Mouse (Mus musculus) bone marrow macrophage, adult 2 months (primary cell): ENCODE data around the gene Tmem259. TPM values are rescaled to one million over a fixed set of nuclear protein-coding genes. Genes with fewer than 3 reads are reported as not detected.

Source experiments
- H3K27ac ChIP-seq: 2 replicates; pipeline ENCODE4 v1.5.1; 2012; ENCODE audit warnings: low read depth, low read length; ENCODE audit not compliant: insufficient read depth
- H3K4me1 ChIP-seq: 2 replicates; pipeline ENCODE4 v1.6.1; 2012; ENCODE audit warnings: low read length; ENCODE audit not compliant: control insufficient read depth, insufficient read depth
- H3K4me3 ChIP-seq: 2 replicates; pipeline ENCODE4 v1.5.1; 2012; ENCODE audit warnings: mild to moderate bottlenecking, low read length, moderate library complexity; ENCODE audit not compliant: insufficient read depth
- CTCF ChIP-seq: IDR thresholded peaks from 2 replicates; pipeline ENCODE4 v1.5.1; 2012; ENCODE audit warnings: low read depth, mild to moderate bottlenecking, low read length, moderate library complexity
- POLR2A ChIP-seq: IDR thresholded peaks from 2 replicates; pipeline ENCODE4 v1.6.1; 2012; ENCODE audit warnings: mild to moderate bottlenecking, low read depth, low read length, borderline replicate concordance
- polyA plus RNA-seq: library from polyadenylated mRNA; stranded (reverse); fragments of >200 nt; gene quantifications from 2 replicates; pipeline ENCODE4 v1.2.4, GENCODE M21; 2012; ENCODE audit not compliant: missing spikeins, insufficient read depth, insufficient read length

Tmem259 gene
- polyA plus RNA-seq, 1 experiment: 101 TPM

- H3K4me1 ChIP-seq: peaks cover 17% of the 10 kb centered on the region
These were observed 460 bp downstream of the Tmem259 start for GRCm38 (mm10) chr10:79983670-79984069.

GRCm38 (mm10) chr10:79983205-79983604 is 925 bp downstream of the Tmem259 start:
- Histone ChIP-seq H3K4me3 (peak overlapping the region; percentile 90), H3K27ac (peak overlapping the region; percentile 5; the same call in 1 of the 2 replicates), H3K4me1 (peaks cover 17% of the 10 kb centered on the region)
- TF ChIP-seq POLR2A: no peak
- TF ChIP-seq CTCF: no peak

More at GRCm38 (mm10) chr10:79983670-79984069, 460 bp downstream of the Tmem259 start:
- no peak for TF ChIP-seq POLR2A
- TF ChIP-seq CTCF: no peak
- Histone ChIP-seq H3K4me3 (peak overlapping the region; percentile 90), H3K27ac (peak overlapping the region; percentile 60)

- TF ChIP-seq POLR2A: no peak
- no peak for TF ChIP-seq CTCF
- Histone ChIP-seq H3K4me1 (peaks cover 19% of the 10 kb centered on the region), H3K27ac (no peak overlapping the region), H3K4me3 (no peak overlapping the region)
These were observed 4.6 kb downstream of the Tmem259 start for GRCm38 (mm10) chr10:79979401-79980155.

DNA sequence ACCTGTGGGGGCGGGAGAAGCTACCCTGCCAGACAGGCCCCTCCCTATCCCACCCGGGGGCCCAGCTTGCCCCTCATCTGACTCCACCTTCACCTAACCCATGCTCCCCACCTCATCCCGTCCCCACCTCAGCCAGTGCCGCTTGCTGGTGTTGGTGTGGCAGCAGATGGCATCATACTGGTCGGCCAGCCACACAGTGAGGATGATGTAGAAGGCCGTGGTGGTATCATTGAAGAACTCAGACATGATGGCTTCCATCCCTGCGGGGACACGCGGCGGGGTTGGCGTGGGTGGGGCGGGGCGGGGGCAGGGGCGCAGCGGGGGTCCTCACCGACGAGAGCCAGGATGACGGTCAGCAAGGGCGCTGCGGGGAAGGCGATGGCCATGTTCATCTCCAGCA is 6.1 kb downstream of the Tmem259 start:
- H3K4me3 ChIP-seq: no peak overlapping the region
- no peak overlapping the region for H3K27ac ChIP-seq
- TF ChIP-seq CTCF (no peak), POLR2A (no peak)
- H3K4me1 ChIP-seq: peaks cover 23% of the 10 kb centered on the region

GRCm38 (mm10) chr10:79977324-79977723 is 6.8 kb downstream of the Tmem259 start:
- peaks cover 16% of the 10 kb centered on the region for H3K4me1 ChIP-seq
- no peak for TF ChIP-seq CTCF
- no peak for TF ChIP-seq POLR2A
- no peak overlapping the region for H3K4me3 ChIP-seq
- no peak overlapping the region for H3K27ac ChIP-seq

- TF ChIP-seq POLR2A (no peak), CTCF (no peak)
- peaks cover 14% of the 10 kb centered on the region for H3K4me1 ChIP-seq
- no peak overlapping the region for H3K4me3 ChIP-seq
- no peak overlapping the region for H3K27ac ChIP-seq
These were observed 7.4 kb downstream of the Tmem259 start for GRCm38 (mm10) chr10:79976722-79977107.

DNA sequence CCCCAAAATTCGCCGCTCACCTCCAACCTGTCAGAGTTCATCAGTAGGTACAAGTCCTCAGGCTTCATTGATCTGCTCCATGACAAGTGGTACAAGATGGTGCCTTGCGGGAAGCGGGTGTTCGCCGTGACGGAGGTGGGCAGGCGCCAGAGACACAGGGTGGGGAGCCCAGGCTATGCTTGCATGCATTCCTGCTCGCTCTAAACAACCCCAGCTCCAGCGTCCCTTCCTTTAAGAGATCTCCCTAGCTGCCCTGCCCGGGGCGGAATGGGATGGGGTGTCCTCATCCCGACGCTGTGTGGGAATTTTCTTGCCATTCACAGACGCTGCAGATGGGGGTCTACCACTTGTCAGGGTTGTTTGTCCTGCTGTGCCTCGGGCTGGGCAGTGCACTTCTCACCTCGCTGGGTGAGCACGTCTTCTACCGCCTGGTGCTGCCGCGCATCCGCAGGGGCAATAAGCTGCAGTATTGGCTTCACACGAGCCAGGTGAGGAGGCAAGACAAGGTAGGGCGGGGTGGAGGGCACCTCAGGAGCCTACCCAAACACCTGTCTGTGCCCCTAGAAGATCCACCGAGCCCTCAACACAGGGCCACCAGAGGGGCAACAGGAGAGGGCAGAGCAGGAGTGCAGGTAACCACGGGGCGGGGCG is 7.9 kb downstream of the Tmem259 start:
- H3K27ac ChIP-seq: no peak overlapping the region
- no peak for TF ChIP-seq CTCF
- TF ChIP-seq POLR2A: no peak
- H3K4me1 ChIP-seq: peaks cover 14% of the 10 kb centered on the region
- H3K4me3 ChIP-seq: no peak overlapping the region

DNA sequence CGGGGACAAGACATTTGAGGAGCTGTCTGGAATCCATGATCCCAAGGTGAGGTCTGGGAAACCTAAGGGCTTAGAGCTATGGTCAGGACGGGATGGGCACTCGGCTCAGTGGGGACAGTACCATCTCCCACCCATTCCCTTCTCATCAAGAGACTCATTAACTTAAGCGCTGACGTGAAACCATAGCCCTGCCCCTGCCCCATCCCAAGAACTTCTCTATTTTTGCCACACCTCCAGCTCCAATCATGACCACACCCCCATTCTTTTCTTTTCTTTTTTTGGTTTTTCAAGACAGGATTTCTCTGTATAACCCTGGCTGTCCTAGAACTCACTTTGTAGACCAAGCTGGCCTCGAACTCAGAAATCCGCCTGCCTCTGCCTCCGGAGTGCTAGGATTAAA is 9.5 kb downstream of the Tmem259 start:
- H3K4me1 ChIP-seq: peaks cover 14% of the 10 kb centered on the region
- H3K27ac ChIP-seq: peak overlapping the region; percentile 73
- H3K4me3 ChIP-seq: no peak overlapping the region
- TF ChIP-seq CTCF (no peak), POLR2A (no peak)

GRCm38 (mm10) chr10:79974087-79974486 is 10.0 kb downstream of the Tmem259 start:
- no peak for TF ChIP-seq CTCF
- no peak for TF ChIP-seq POLR2A
- peaks cover 14% of the 10 kb centered on the region for H3K4me1 ChIP-seq
- H3K4me3 ChIP-seq: no peak overlapping the region
- H3K27ac ChIP-seq: no peak overlapping the region

DNA sequence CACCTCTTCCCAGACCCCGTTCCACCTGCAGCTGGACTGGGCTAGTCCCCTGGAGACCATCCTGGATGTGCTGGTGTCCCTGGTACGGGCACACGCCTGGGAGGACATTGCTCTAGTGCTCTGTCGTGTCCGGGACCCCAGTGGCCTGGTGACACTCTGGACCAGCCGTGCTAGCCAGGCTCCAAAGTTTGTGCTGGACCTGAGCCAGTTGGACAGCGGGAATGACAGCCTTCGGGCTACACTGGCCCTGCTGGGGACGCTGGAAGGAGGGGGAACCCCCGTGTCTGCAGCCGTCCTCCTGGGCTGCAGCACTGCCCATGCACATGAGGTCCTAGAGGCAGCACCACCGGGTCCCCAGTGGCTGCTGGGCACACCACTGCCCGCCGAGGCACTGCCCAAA is 11.3 kb downstream of the Tmem259 start:
- Histone ChIP-seq H3K4me3 (no peak overlapping the region), H3K27ac (no peak overlapping the region), H3K4me1 (peaks cover 14% of the 10 kb centered on the region)
- TF ChIP-seq POLR2A (no peak), CTCF (no peak)

GRCm38 (mm10) chr10:79971183-79971497 is 13.0 kb downstream of the Tmem259 start:
- Histone ChIP-seq H3K27ac (no peak overlapping the region), H3K4me3 (0 out of 2 replicates have a peak overlapping the region, but pooled peaks have one; percentile 2), H3K4me1 (peaks cover 14% of the 10 kb centered on the region)
- TF ChIP-seq POLR2A: no peak
- no peak for TF ChIP-seq CTCF
